Comparison of ENCODE assay signal across 13 mouse cellular contexts in the genomic region with DNA sequence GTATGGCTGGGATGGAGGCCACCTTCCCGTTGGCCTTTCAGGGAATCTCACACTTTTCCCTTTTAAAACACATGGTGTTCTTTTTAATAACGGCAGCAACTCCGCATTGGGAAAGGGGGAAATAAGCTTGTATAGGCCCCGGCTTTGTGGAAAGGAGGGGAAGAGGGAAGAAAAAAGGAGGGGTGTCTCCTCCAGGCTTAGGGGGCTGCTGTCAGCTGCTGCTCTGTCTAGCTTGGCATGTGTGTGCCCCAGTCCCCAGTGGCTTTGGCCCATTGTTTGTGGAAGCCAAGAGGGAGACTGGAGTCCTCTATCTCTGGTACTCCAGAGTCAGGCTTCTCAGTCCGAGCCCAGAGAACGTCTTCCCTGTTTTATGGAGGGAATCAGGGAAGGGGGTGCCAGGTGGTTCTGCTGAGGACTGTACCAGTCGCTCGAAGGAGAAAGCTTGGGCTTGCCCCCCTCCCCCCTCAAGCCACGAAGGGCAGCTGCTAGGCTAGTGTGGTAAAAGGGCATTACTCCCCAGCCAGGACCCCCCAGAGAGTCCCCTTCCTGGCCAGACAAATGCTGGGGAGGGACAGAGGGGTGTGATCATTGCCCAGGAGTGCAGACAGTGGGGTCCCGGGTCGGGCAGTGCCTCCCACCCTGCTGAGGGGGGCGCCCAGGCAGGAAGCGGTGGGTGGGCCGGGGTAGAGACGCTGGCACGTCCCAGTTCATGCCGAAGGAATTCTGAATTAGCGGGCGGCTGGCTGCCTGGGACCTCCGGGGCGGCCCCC. TPM values are rescaled to one million over a fixed set of nuclear protein-coding genes. Genes with fewer than 3 reads are reported as not detected.
DNase-seq lines count a peak whose midpoint lies in the region; ATAC-seq lines count a peak whose summit lies in the region.
"Had no signal": no experiment of that assay in that cellular context is flagged by ENCODE, and none has a peak within 500 bp of the region (broad histone marks: within the 10 kb centered on the region; RNA-seq: fewer than 3 reads in every experiment).

No protein-coding gene starts in this region.

- no peaks in the 10 kb centered on the region for H3K9me3 ChIP-seq in kidney, embryonic 16.5 days (ENCODE audit: low read length)
- H3K9me3 ChIP-seq in embryonic facial prominence, embryonic 11.5 days (replicated peaks; ENCODE audit: control insufficient read depth, low read length) = no peaks in the 10 kb centered on the region
- H3K9me3 ChIP-seq in forebrain, embryonic 16.5 days (ENCODE audit: control insufficient read depth, low read length) = no peaks in the 10 kb centered on the region
- H3K9me3 ChIP-seq in midbrain, embryonic 12.5 days = no peaks in the 10 kb centered on the region

- no peaks in the 10 kb centered on the region for H3K36me3 ChIP-seq in kidney, embryonic 16.5 days (ENCODE audit: insufficient read depth, low read length)
- H3K36me3 ChIP-seq in embryonic facial prominence, embryonic 11.5 days (replicated peaks; ENCODE audit: control insufficient read depth, insufficient read depth, low read depth, low read length) = no peaks in the 10 kb centered on the region
- no peaks in the 10 kb centered on the region for H3K36me3 ChIP-seq in forebrain, embryonic 16.5 days (ENCODE audit: control insufficient read depth, insufficient read depth)
- no peaks in the 10 kb centered on the region for H3K36me3 ChIP-seq in midbrain, embryonic 12.5 days

- no peak for ATAC-seq in kidney, embryonic 16.5 days (ENCODE audit: low FRiP score, low TSS enrichment)
- no peak for ATAC-seq in embryonic facial prominence, embryonic 11.5 days (replicated peaks; ENCODE audit: insufficient number of reproducible peaks, low FRiP score, low TSS enrichment, low read depth)
- no peak; the same call in 1 of the 2 replicates for ATAC-seq in forebrain, embryonic 16.5 days
- ATAC-seq in midbrain, embryonic 12.5 days (ENCODE audit: low FRiP score, low read depth) = 0 out of 2 replicates have a peak, but pooled peaks have one; percentile 18
- ATAC-seq: intestine, embryonic 16.5 days had no signal

- DNase-seq in kidney, postnatal 14 days = no peak
- DNase-seq in embryonic facial prominence, embryonic 11.5 days (ENCODE audit: low spot score) = no peak
- DNase-seq in adrenal gland, adult 18-20 months (ENCODE audit: low spot score in 2 of 2) = no peak
- no peak for DNase-seq in right cerebral cortex, adult 2 months (ENCODE audit: low spot score in 2 of 2)
- DNase-seq in gastrocnemius, adult 18-20 months (ENCODE audit: low spot score) = no peak
- DNase-seq: gastrocnemius, postnatal 36 days; right cerebral cortex, postnatal 4 days; thymus, postnatal 36 days had no signal

- H3K4me3 ChIP-seq in kidney, embryonic 16.5 days (ENCODE audit: low read length) = peak overlapping the region; percentile 45
- H3K4me3 ChIP-seq in embryonic facial prominence, embryonic 11.5 days (ENCODE audit: low read depth, low read length) = peak overlapping the region; percentile 57
- H3K4me3 ChIP-seq in forebrain, embryonic 16.5 days (replicated peaks; ENCODE audit: low read length) = peak overlapping the region; percentile 10
- H3K4me3 ChIP-seq in midbrain, embryonic 12.5 days = peak overlapping the region; percentile 5

- peaks cover 46% of the 10 kb centered on the region for H3K4me1 ChIP-seq in kidney, embryonic 16.5 days (ENCODE audit: insufficient read depth, low read length)
- H3K4me1 ChIP-seq in embryonic facial prominence, embryonic 11.5 days (ENCODE audit: control insufficient read depth, insufficient read depth, low read length) = peaks cover 6% of the 10 kb centered on the region
- peaks cover 23% of the 10 kb centered on the region for H3K4me1 ChIP-seq in forebrain, embryonic 16.5 days (replicated peaks; ENCODE audit: control insufficient read depth, insufficient read depth, low read length)
- H3K4me1 ChIP-seq in midbrain, embryonic 12.5 days = peaks cover 35% of the 10 kb centered on the region

- H3K4me2 ChIP-seq in kidney, embryonic 16.5 days (replicated peaks; ENCODE audit: low read depth, low read length) = peak overlapping the region; percentile 24
- peak overlapping the region; percentile 77 for H3K4me2 ChIP-seq in embryonic facial prominence, embryonic 11.5 days (ENCODE audit: low read depth, low read length)
- no peak overlapping the region; the same call in 1 of the 2 replicates for H3K4me2 ChIP-seq in forebrain, embryonic 16.5 days (ENCODE audit: low read length)
- peak overlapping the region; percentile 18; the same call in 1 of the 2 replicates for H3K4me2 ChIP-seq in midbrain, embryonic 12.5 days (replicated peaks)

- no peak overlapping the region for H3K27ac ChIP-seq in kidney, embryonic 16.5 days (ENCODE audit: low read length)
- no peak overlapping the region for H3K27ac ChIP-seq in embryonic facial prominence, embryonic 11.5 days (replicated peaks; ENCODE audit: low read depth, low read length)
- H3K27ac ChIP-seq in forebrain, embryonic 16.5 days (ENCODE audit: low read length) = no peak overlapping the region
- no peak overlapping the region for H3K27ac ChIP-seq in midbrain, embryonic 12.5 days (replicated peaks)

- H3K9ac ChIP-seq in kidney, embryonic 16.5 days (replicated peaks; ENCODE audit: low read length) = 0 out of 2 replicates have a peak overlapping the region, but pooled peaks have one; percentile 24
- peak overlapping the region; percentile 35 for H3K9ac ChIP-seq in embryonic facial prominence, embryonic 11.5 days (replicated peaks; ENCODE audit: low read length)
- H3K9ac ChIP-seq in forebrain, embryonic 16.5 days (replicated peaks; ENCODE audit: low read depth, low read length) = 0 out of 2 replicates have a peak overlapping the region, but pooled peaks have one; percentile 6
- no peak overlapping the region; the same call in 1 of the 2 replicates for H3K9ac ChIP-seq in midbrain, embryonic 12.5 days (replicated peaks)

- H3K27me3 ChIP-seq in kidney, embryonic 16.5 days (ENCODE audit: insufficient read depth, low read length) = peaks cover 100% of the 10 kb centered on the region
- peaks cover 54% of the 10 kb centered on the region for H3K27me3 ChIP-seq in embryonic facial prominence, embryonic 11.5 days (ENCODE audit: control insufficient read depth, insufficient read depth, low read length)
- H3K27me3 ChIP-seq in forebrain, embryonic 16.5 days (replicated peaks; ENCODE audit: control insufficient read depth, insufficient read depth, low read length) = peaks cover 86% of the 10 kb centered on the region
- H3K27me3 ChIP-seq in midbrain, embryonic 12.5 days = peaks cover 100% of the 10 kb centered on the region

- 4% methylated on average over 17 of the region's 21 CpGs for WGBS in kidney, embryonic 16.5 days
- WGBS in embryonic facial prominence, embryonic 11.5 days = 2% methylated on average over 20 of the region's 21 CpGs
- WGBS in forebrain, embryonic 16.5 days = 3% methylated on average over 21 of the region's 21 CpGs
- WGBS in midbrain, embryonic 12.5 days = 3% methylated on average over 21 of the region's 21 CpGs

RNA-seq across cellular contexts. Expression of a gene that starts 2.2 kb away (rescaled TPM):
- 29.3 and 30.7 TPM in 2 replicates for polyA plus RNA-seq in kidney, embryonic 16.5 days (2015; fragmentation: Nextera tagmentation; extraction: Ambion mirVana)
- polyA plus RNA-seq in embryonic facial prominence, embryonic 11.5 days (2014; fragmentation: Nextera tagmentation; extraction: Ambion mirVana) = 63.8 and 64.7 TPM in 2 replicates
- 6.1 and 8.2 TPM in 2 replicates for polyA plus RNA-seq in forebrain, embryonic 16.5 days (2015; fragmentation: Nextera tagmentation; extraction: Ambion mirVana)
- 0.92 and 1.6 TPM in 2 replicates for polyA plus RNA-seq in midbrain, embryonic 12.5 days (2016; fragmentation: Nextera tagmentation; extraction: Ambion mirVana)
- total RNA-seq in adrenal gland, adult 18-20 months (2021) = 1 to 10 TPM in 1 of 2 experiments, under 1 TPM in 1; 0.74 to 1.6 TPM
- 1 to 10 TPM; 2.8 to 2.9 TPM for total RNA-seq in gastrocnemius, adult 18-20 months (2021)
- total RNA-seq: common myeloid progenitor, adult 5-6 weeks had no signal

RNA-seq across cellular contexts. Expression of a gene that starts 8.0 kb away (rescaled TPM):
- 6.5 and 7.0 TPM in 2 replicates for polyA plus RNA-seq in kidney, embryonic 16.5 days (2015; fragmentation: Nextera tagmentation; extraction: Ambion mirVana)
- 25.4 and 25.7 TPM in 2 replicates for polyA plus RNA-seq in embryonic facial prominence, embryonic 11.5 days (2014; fragmentation: Nextera tagmentation; extraction: Ambion mirVana)
- polyA plus RNA-seq in forebrain, embryonic 16.5 days (2015; fragmentation: Nextera tagmentation; extraction: Ambion mirVana) = 74.9 and 90.8 TPM in 2 replicates
- polyA plus RNA-seq in midbrain, embryonic 12.5 days (2016; fragmentation: Nextera tagmentation; extraction: Ambion mirVana) = 19.3 and 21.7 TPM in 2 replicates
- 10 to 100 TPM; 20.4 to 26.4 TPM for total RNA-seq in adrenal gland, adult 18-20 months (2021)
- total RNA-seq in gastrocnemius, adult 18-20 months (2021) = not detected
- total RNA-seq: common myeloid progenitor, adult 5-6 weeks; gastrocnemius, postnatal 36 days had no signal

RNA-seq across cellular contexts. Expression of a gene that starts 11.4 kb away (rescaled TPM):
- polyA plus RNA-seq in kidney, embryonic 16.5 days (2015; fragmentation: Nextera tagmentation; extraction: Ambion mirVana) = 133 and 135 TPM in 2 replicates
- 126 and 140 TPM in 2 replicates for polyA plus RNA-seq in embryonic facial prominence, embryonic 11.5 days (2014; fragmentation: Nextera tagmentation; extraction: Ambion mirVana)
- 149 and 157 TPM in 2 replicates for polyA plus RNA-seq in forebrain, embryonic 16.5 days (2015; fragmentation: Nextera tagmentation; extraction: Ambion mirVana)
- 130 and 134 TPM in 2 replicates for polyA plus RNA-seq in midbrain, embryonic 12.5 days (2016; fragmentation: Nextera tagmentation; extraction: Ambion mirVana)
- 100 to 1,000 TPM; 155 to 174 TPM for total RNA-seq in adrenal gland, adult 18-20 months (2021)
- 100 to 1,000 TPM; 170 TPM for total RNA-seq in gastrocnemius, adult 18-20 months (2021)

RNA-seq across cellular contexts. Expression of a gene that starts 15.4 kb away (rescaled TPM):
- polyA plus RNA-seq in kidney, embryonic 16.5 days (2015; fragmentation: Nextera tagmentation; extraction: Ambion mirVana) = 869 and 882 TPM in 2 replicates
- 783 and 884 TPM in 2 replicates for polyA plus RNA-seq in embryonic facial prominence, embryonic 11.5 days (2014; fragmentation: Nextera tagmentation; extraction: Ambion mirVana)
- polyA plus RNA-seq in forebrain, embryonic 16.5 days (2015; fragmentation: Nextera tagmentation; extraction: Ambion mirVana) = 660 and 697 TPM in 2 replicates
- polyA plus RNA-seq in midbrain, embryonic 12.5 days (2016; fragmentation: Nextera tagmentation; extraction: Ambion mirVana) = 748 and 749 TPM in 2 replicates
- total RNA-seq in adrenal gland, adult 18-20 months (2021) = 1,000 to 10,000 TPM; 1,449 to 1,570 TPM
- 100 to 1,000 TPM; 841 to 913 TPM for total RNA-seq in gastrocnemius, adult 18-20 months (2021)

RNA-seq across cellular contexts. Expression of a gene that starts 18.4 kb away (rescaled TPM):
- polyA plus RNA-seq in kidney, embryonic 16.5 days (2015; fragmentation: Nextera tagmentation; extraction: Ambion mirVana) = 25.0 and 26.8 TPM in 2 replicates
- 15.4 and 17.9 TPM in 2 replicates for polyA plus RNA-seq in embryonic facial prominence, embryonic 11.5 days (2014; fragmentation: Nextera tagmentation; extraction: Ambion mirVana)
- polyA plus RNA-seq in forebrain, embryonic 16.5 days (2015; fragmentation: Nextera tagmentation; extraction: Ambion mirVana) = 23.1 and 26.2 TPM in 2 replicates
- 17.8 and 18.5 TPM in 2 replicates for polyA plus RNA-seq in midbrain, embryonic 12.5 days (2016; fragmentation: Nextera tagmentation; extraction: Ambion mirVana)
- total RNA-seq in adrenal gland, adult 18-20 months (2021) = 10 to 100 TPM; 26.0 to 27.0 TPM
- total RNA-seq in gastrocnemius, adult 18-20 months (2021) = 1 to 10 TPM; 7.7 to 8.3 TPM

Comparison
In these comparisons a context has a peak if more than half of its experiments do, and no peak if none do; other contexts are left out.
1. H3K4me3 ChIP-seq: peak in every context shown above with its lines; median percentile 57 in embryonic facial prominence, embryonic 11.5 days; 45 in kidney, embryonic 16.5 days; 10 in forebrain, embryonic 16.5 days; 5 in midbrain, embryonic 12.5 days.